Mouse (Mus musculus) adrenal gland, adult (tissue): ENCODE measurements around the gene Fez2.

Experiments
- DNase-seq, 2 experiments: peaks; one replicate each; pipeline ENCODE4 v3.0.0; 2022 to 2023; ENCODE audit warnings: low spot score in 1 of 2; ENCODE audit not compliant: inconsistent age in 2 of 2

The Fez2 gene

GRCm38 (mm10) chr17:78325761-78326332 is 92.1 kb downstream of the Fez2 start:
- no peak for DNase-seq

GRCm38 (mm10) chr17:78322369-78323335 is 95.3 kb downstream of the Fez2 start:
- DNase-seq, result peak in 1 of 2 experiments; percentile 72

- no peak for DNase-seq
Measured at GRCm38 (mm10) chr17:78321216-78321835, 96.6 kb downstream of the Fez2 start.
